Mouse (Mus musculus) liver, adult 2 months (tissue): ENCODE results near the gene Iqcf3.

Source experiments
- CTCF ChIP-seq: fragments of 200-500 bp; IDR thresholded peaks from 2 replicates; pipeline ENCODE4 v1.5.1; 2011; ENCODE audit warnings: low read depth, low read length, control low read depth
- POLR2A ChIP-seq: fragments of 200-500 bp; IDR thresholded peaks from 2 replicates; pipeline ENCODE4 v1.6.1; 2011; ENCODE audit warnings: low read length, control low read depth; ENCODE audit not compliant: insufficient read depth; ENCODE audit errors: extremely low read depth

GRCm38 (mm10) chr9:106478101-106478500, 83.3 kb downstream of the Iqcf3 start:
- no peak for TF ChIP-seq POLR2A
- no peak for TF ChIP-seq CTCF
